Mouse (Mus musculus): ENCODE data around the gene Ppp1r27. TPM values are rescaled to one million over a fixed set of nuclear protein-coding genes. Genes with fewer than 3 reads are reported as not detected.
"Not testable (repeated sequence)": the region's sequence is repeated elsewhere in the genome, so short reads cannot be mapped to it uniquely, and the experiment has no call there.

The Ppp1r27 gene
- total RNA-seq, 2 experiments from 2014 or later = not detected

- DNase-seq (ENCODE audit: low spot score in 2 of 2) = no peak
- no peak; the same call in 1 of the 2 replicates for TF ChIP-seq CTCF (conservative IDR thresholded peaks at IDR 0.05)
- Histone ChIP-seq H3K4me3 (peak overlapping the region; percentile 97), H3K27ac (peak overlapping the region; percentile 93)
Measured at GRCm38 (mm10) chr11:120572417-120572751, 21.5 kb upstream of the Ppp1r27 start.

GRCm38 (mm10) chr11:120571754-120572416 lies 21.0 kb upstream of the Ppp1r27 start:
- DNase-seq (ENCODE audit: low spot score in 2 of 2) = no peak
- Histone ChIP-seq H3K4me3 (peak overlapping the region; percentile 97), H3K27ac (peak overlapping the region; percentile 93)
- TF ChIP-seq CTCF (conservative IDR thresholded peaks at IDR 0.05) = no peak

GRCm38 (mm10) chr11:120571122-120571521 lies 20.2 kb upstream of the Ppp1r27 start:
- DNase-seq (ENCODE audit: low spot score in 2 of 2) = no peak
- H3K27ac ChIP-seq = no peak overlapping the region
- no peak overlapping the region for H3K4me3 ChIP-seq
- TF ChIP-seq CTCF (conservative IDR thresholded peaks at IDR 0.05) = no peak

- Histone ChIP-seq H3K4me3 (no peak overlapping the region), H3K27ac (no peak overlapping the region)
- no peak for TF ChIP-seq CTCF (conservative IDR thresholded peaks at IDR 0.05)
- DNase-seq (ENCODE audit: low spot score in 2 of 2) = no peak
Measured at GRCm38 (mm10) chr11:120568324-120568723, 17.4 kb upstream of the Ppp1r27 start.

- no peak overlapping the region for H3K27ac ChIP-seq
- no peak overlapping the region for H3K4me3 ChIP-seq
- TF ChIP-seq CTCF (conservative IDR thresholded peaks at IDR 0.05) = no peak
- DNase-seq (ENCODE audit: low spot score in 2 of 2) = no peak
Measured at GRCm38 (mm10) chr11:120565114-120565513, 14.2 kb upstream of the Ppp1r27 start.

GRCm38 (mm10) chr11:120562949-120563348 lies 12.0 kb upstream of the Ppp1r27 start:
- no peak for TF ChIP-seq CTCF (conservative IDR thresholded peaks at IDR 0.05)
- Histone ChIP-seq H3K27ac (no peak overlapping the region), H3K4me3 (no peak overlapping the region)

GRCm38 (mm10) chr11:120560952-120561728 lies 10.2 kb upstream of the Ppp1r27 start:
- no peak for TF ChIP-seq CTCF (conservative IDR thresholded peaks at IDR 0.05)

More at GRCm38 (mm10) chr11:120562949-120563348, 12.0 kb upstream of the Ppp1r27 start:
- no peak for DNase-seq (ENCODE audit: low spot score in 2 of 2)

GRCm38 (mm10) chr11:120558843-120559242 lies 7.9 kb upstream of the Ppp1r27 start:
- not testable (repeated sequence) for DNase-seq (ENCODE audit: low spot score in 2 of 2); H3K27ac ChIP-seq; H3K4me3 ChIP-seq
- TF ChIP-seq CTCF (conservative IDR thresholded peaks at IDR 0.05) = peak; percentile 16; the same call in 1 of the 2 replicates

More at GRCm38 (mm10) chr11:120560952-120561728, 10.2 kb upstream of the Ppp1r27 start:
- no peak for DNase-seq (ENCODE audit: low spot score in 2 of 2)
- Histone ChIP-seq H3K27ac (no peak overlapping the region), H3K4me3 (no peak overlapping the region)

GRCm38 (mm10) chr11:120555260-120555659 lies 4.3 kb upstream of the Ppp1r27 start:
- no peak overlapping the region for H3K4me3 ChIP-seq
- peak overlapping the region; percentile 23; the same call in 1 of the 2 replicates for H3K27ac ChIP-seq
- no peak for DNase-seq (ENCODE audit: low spot score in 2 of 2)
- no peak for TF ChIP-seq CTCF (conservative IDR thresholded peaks at IDR 0.05)

GRCm38 (mm10) chr11:120554834-120555233 lies 3.9 kb upstream of the Ppp1r27 start:
- Histone ChIP-seq H3K4me3 (no peak overlapping the region), H3K27ac (peak overlapping the region; percentile 23; the same call in 1 of the 2 replicates)
- no peak for TF ChIP-seq CTCF (conservative IDR thresholded peaks at IDR 0.05)
- DNase-seq (ENCODE audit: low spot score in 2 of 2) = no peak

- TF ChIP-seq CTCF (conservative IDR thresholded peaks at IDR 0.05) = no peak
- Histone ChIP-seq H3K4me3 (no peak overlapping the region), H3K27ac (no peak overlapping the region)
- DNase-seq (ENCODE audit: low spot score in 2 of 2) = no peak
Measured at GRCm38 (mm10) chr11:120552736-120553135, 1.8 kb upstream of the Ppp1r27 start.

- Histone ChIP-seq H3K4me3 (peak overlapping the region; percentile 98), H3K27ac (peak overlapping the region; percentile 95)
- no peak for TF ChIP-seq CTCF (conservative IDR thresholded peaks at IDR 0.05)
- no peak for DNase-seq (ENCODE audit: low spot score in 2 of 2)
Measured at GRCm38 (mm10) chr11:120549986-120550809, 734 bp downstream of the Ppp1r27 start.

Measured in layer of hippocampus, adult 2 months (tissue).